Comparison of ENCODE assay signal across 18 mouse cellular contexts in genomic region chr15:11210976-11211375, GRCm38 (mm10).
DNase-seq lines count a peak whose midpoint lies in the region; ATAC-seq and TF ChIP-seq lines count a peak whose summit lies in the region.
"Had no signal": no experiment of that assay in that cellular context is flagged by ENCODE, and none has a peak within 500 bp of the region (broad histone marks: within the 10 kb centered on the region; RNA-seq: fewer than 3 reads in every experiment).

No protein-coding gene starts in this region.

- peak; percentile 26 for DNase-seq in gastrocnemius, adult 2 months
- no peak for DNase-seq in gastrocnemius, postnatal 36 days
- peak; percentile 61 for DNase-seq in adipocyte (ENCODE audit: low spot score)
- DNase-seq in heart, adult 8-10 months (ENCODE audit: low spot score): no peak
- no peak for DNase-seq in kidney, adult 18-20 months
- no peak for DNase-seq in layer of hippocampus, adult 9-11 months
- DNase-seq: adrenal gland, postnatal 10 days; cerebellum, postnatal 25 days; kidney, adult 9 months; lung, postnatal 36 days; midbrain, embryonic 14.5 days; retina, postnatal 1 day had no signal

- H3K9ac ChIP-seq in embryonic facial prominence, embryonic 13.5 days: no peak overlapping the region
- no peak overlapping the region for H3K9ac ChIP-seq in limb, embryonic 13.5 days
- H3K9ac ChIP-seq: forebrain, embryonic 12.5 days; hindbrain, embryonic 12.5 days; liver, embryonic 15.5 days; neural tube, embryonic 12.5 days had no signal

- intact Hi-C loops in gastrocnemius, adult 2 months (cut with DNase I): no loop called here
- intact Hi-C loops in gastrocnemius, postnatal 36 days (cut with DNase I): no loop called here

- H3K9me3 ChIP-seq in embryonic facial prominence, embryonic 13.5 days: no peaks in the 10 kb centered on the region
- no peaks in the 10 kb centered on the region for H3K9me3 ChIP-seq in limb, embryonic 13.5 days
- H3K9me3 ChIP-seq: forebrain, embryonic 12.5 days; hindbrain, embryonic 12.5 days; liver, embryonic 15.5 days; neural tube, embryonic 12.5 days had no signal

- 23% methylated on average over 6 of the region's 6 CpGs for WGBS in embryonic facial prominence, embryonic 13.5 days
- WGBS in limb, embryonic 13.5 days: 36% methylated on average over 6 of the region's 6 CpGs

- H3K27ac ChIP-seq in gastrocnemius, adult 2 months: no peak overlapping the region
- H3K27ac ChIP-seq in embryonic facial prominence, embryonic 13.5 days: peak overlapping the region; percentile 63
- H3K27ac ChIP-seq in limb, embryonic 13.5 days: no peak overlapping the region
- H3K27ac ChIP-seq: forebrain, embryonic 12.5 days; hindbrain, embryonic 12.5 days; liver, embryonic 15.5 days; neural tube, embryonic 12.5 days had no signal

- no peaks in the 10 kb centered on the region for H3K27me3 ChIP-seq in embryonic facial prominence, embryonic 13.5 days
- no peaks in the 10 kb centered on the region for H3K27me3 ChIP-seq in limb, embryonic 13.5 days
- H3K27me3 ChIP-seq: forebrain, embryonic 12.5 days; hindbrain, embryonic 12.5 days; liver, embryonic 15.5 days; neural tube, embryonic 12.5 days had no signal

- no peak overlapping the region for H3K4me3 ChIP-seq in gastrocnemius, adult 2 months
- no peak overlapping the region for H3K4me3 ChIP-seq in embryonic facial prominence, embryonic 13.5 days
- no peak overlapping the region for H3K4me3 ChIP-seq in limb, embryonic 13.5 days
- H3K4me3 ChIP-seq: forebrain, embryonic 12.5 days; hindbrain, embryonic 12.5 days; liver, embryonic 15.5 days; neural tube, embryonic 12.5 days had no signal

- H3K36me3 ChIP-seq in embryonic facial prominence, embryonic 13.5 days: no peaks in the 10 kb centered on the region; the same call in 1 of the 2 replicates
- no peaks in the 10 kb centered on the region for H3K36me3 ChIP-seq in limb, embryonic 13.5 days
- H3K36me3 ChIP-seq: forebrain, embryonic 12.5 days; hindbrain, embryonic 12.5 days; liver, embryonic 15.5 days; neural tube, embryonic 12.5 days had no signal

- no peak for ATAC-seq in embryonic facial prominence, embryonic 13.5 days (ENCODE audit: insufficient number of reproducible peaks, insufficient read depth, low FRiP score, low TSS enrichment, low read depth)
- ATAC-seq in limb, embryonic 13.5 days (ENCODE audit: low FRiP score, low read depth): peak; percentile 92

- H3K4me1 ChIP-seq in embryonic facial prominence, embryonic 13.5 days: peaks cover 19% of the 10 kb centered on the region
- peaks cover 14% of the 10 kb centered on the region for H3K4me1 ChIP-seq in limb, embryonic 13.5 days
- H3K4me1 ChIP-seq: forebrain, embryonic 12.5 days; liver, embryonic 15.5 days; neural tube, embryonic 12.5 days had no signal

- peak overlapping the region; percentile 14; the same call in 1 of the 2 replicates for H3K4me2 ChIP-seq in embryonic facial prominence, embryonic 13.5 days
- no peak overlapping the region for H3K4me2 ChIP-seq in limb, embryonic 13.5 days (replicated peaks)
- H3K4me2 ChIP-seq: forebrain, embryonic 12.5 days; hindbrain, embryonic 12.5 days; liver, embryonic 15.5 days; neural tube, embryonic 12.5 days had no signal

- no peak for TF ChIP-seq CTCF in gastrocnemius, adult 2 months (IDR thresholded peaks at IDR 0.05)

Comparison
In these comparisons a context has a peak if more than half of its experiments do, and no peak if none do; other contexts are left out.
1. DNase-seq: peak in gastrocnemius, adult 2 months (single experiment) and adipocyte (single experiment); none in gastrocnemius, postnatal 36 days (0 of 2), heart, adult 8-10 months (single experiment), kidney, adult 18-20 months (single experiment) and layer of hippocampus, adult 9-11 months (single experiment).